ENCODE assay signal across 18 mouse cellular contexts in the genomic region with DNA sequence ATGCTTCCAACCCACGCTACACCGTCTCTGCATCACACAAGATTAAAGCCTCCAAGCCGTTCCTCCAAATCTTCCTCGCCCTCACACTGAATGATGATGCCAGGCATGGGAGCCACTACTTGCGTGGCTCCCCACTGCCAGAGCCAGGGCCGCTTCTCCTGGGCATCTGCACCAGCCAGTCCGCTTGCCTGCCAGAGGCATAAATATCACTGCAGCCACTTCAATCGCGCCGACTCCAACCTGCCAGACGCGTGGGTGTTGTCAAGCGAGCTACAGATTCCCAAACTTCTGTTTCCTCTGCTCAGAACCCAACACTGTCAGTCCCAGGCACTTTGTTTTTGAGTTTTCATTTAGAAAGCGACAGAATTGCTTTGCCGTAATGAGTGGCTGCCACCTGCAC.
DNase-seq lines count a peak whose midpoint lies in the region; ATAC-seq and TF ChIP-seq lines count a peak whose summit lies in the region.
"Had no signal": no experiment of that assay in that cellular context is flagged by ENCODE, and none has a peak within 500 bp of the region (broad histone marks: within the 10 kb centered on the region; RNA-seq: fewer than 3 reads in every experiment).

No protein-coding gene starts in this region.

- peak; percentile 82 to 87 for DNase-seq in frontal cortex, adult 2 months (ENCODE audit: extremely low spot score in 1 of 2, low spot score in 1 of 2)
- peak; percentile 65 to 80 for DNase-seq in layer of hippocampus, adult 18-20 months (ENCODE audit: low spot score in 2 of 2)
- DNase-seq in left cerebral cortex, adult 2 months (ENCODE audit: extremely low spot score in 1 of 2, low spot score in 2 of 2), result peak; percentile 70 to 77
- peak; percentile 78 for DNase-seq in right cerebral cortex, postnatal 25 days
- DNase-seq in thymus, postnatal 25 days, result no peak
- no peak for DNase-seq in spleen, postnatal 36 days (ENCODE audit: low spot score in 2 of 2)
- DNase-seq: adrenal gland, postnatal 36 days; cerebellum, adult 11 months; gastrocnemius, adult 2 months; kidney, postnatal 14 days; lung, adult 2 months; thymus, adult 18-20 months had no signal

- intact Hi-C loops in left cerebral cortex, adult 2 months (cut with DNase I), result no loop called here

- no peaks in the 10 kb centered on the region for H3K4me1 ChIP-seq in midbrain, embryonic 16.5 days (ENCODE audit: control insufficient read depth, insufficient read depth, low read length)
- H3K4me1 ChIP-seq: heart, embryonic 13.5 days; intestine, embryonic 15.5 days; limb, embryonic 15.5 days; midbrain, embryonic 15.5 days had no signal

- no peak for ATAC-seq in midbrain, embryonic 16.5 days
- ATAC-seq: intestine, embryonic 15.5 days; midbrain, embryonic 15.5 days had no signal

- H3K27me3 ChIP-seq in midbrain, embryonic 16.5 days (ENCODE audit: control insufficient read depth, insufficient read depth, low read depth, low read length), result no peaks in the 10 kb centered on the region
- H3K27me3 ChIP-seq: heart, embryonic 13.5 days; intestine, embryonic 15.5 days; limb, embryonic 15.5 days; midbrain, embryonic 15.5 days had no signal

- no peak overlapping the region for H3K9ac ChIP-seq in midbrain, embryonic 16.5 days (ENCODE audit: low read depth, low read length)
- H3K9ac ChIP-seq: heart, embryonic 13.5 days; intestine, embryonic 15.5 days; limb, embryonic 15.5 days; midbrain, embryonic 15.5 days had no signal

- H3K9me3 ChIP-seq in midbrain, embryonic 16.5 days (replicated peaks; ENCODE audit: control insufficient read depth, low read length, poor library complexity, severe bottlenecking), result no peaks in the 10 kb centered on the region
- H3K9me3 ChIP-seq: heart, embryonic 13.5 days; intestine, embryonic 15.5 days; limb, embryonic 15.5 days; midbrain, embryonic 15.5 days had no signal

- 92% methylated on average over 15 of the region's 15 CpGs for WGBS in midbrain, embryonic 16.5 days

- no peak overlapping the region for H3K4me2 ChIP-seq in midbrain, embryonic 16.5 days (ENCODE audit: low read length)
- H3K4me2 ChIP-seq: heart, embryonic 13.5 days; intestine, embryonic 15.5 days; limb, embryonic 15.5 days; midbrain, embryonic 15.5 days had no signal

- no peak overlapping the region for H3K4me3 ChIP-seq in left cerebral cortex, adult 2 months
- H3K4me3 ChIP-seq in midbrain, embryonic 16.5 days (ENCODE audit: low read depth, low read length), result no peak overlapping the region
- H3K4me3 ChIP-seq: gastrocnemius, adult 2 months; heart, embryonic 13.5 days; intestine, embryonic 15.5 days; limb, embryonic 15.5 days; midbrain, embryonic 15.5 days had no signal

- no peak overlapping the region for H3K27ac ChIP-seq in left cerebral cortex, adult 2 months
- H3K27ac ChIP-seq in midbrain, embryonic 16.5 days (ENCODE audit: low read length), result no peak overlapping the region
- H3K27ac ChIP-seq: gastrocnemius, adult 2 months; heart, embryonic 13.5 days; intestine, embryonic 15.5 days; limb, embryonic 15.5 days; macrophage; midbrain, embryonic 15.5 days had no signal

- H3K36me3 ChIP-seq in midbrain, embryonic 16.5 days (ENCODE audit: control insufficient read depth, insufficient read depth, low read length), result no peaks in the 10 kb centered on the region
- H3K36me3 ChIP-seq: heart, embryonic 13.5 days; intestine, embryonic 15.5 days; limb, embryonic 15.5 days; midbrain, embryonic 15.5 days had no signal

- TF ChIP-seq CTCF in left cerebral cortex, adult 2 months (IDR thresholded peaks at IDR 0.05), result no peak

Comparison
In these comparisons a context has a peak if more than half of its experiments do, and no peak if none do; other contexts are left out.
1. DNase-seq: peak in frontal cortex, adult 2 months (2 of 2), layer of hippocampus, adult 18-20 months (2 of 2), left cerebral cortex, adult 2 months (2 of 2) and right cerebral cortex, postnatal 25 days (single experiment); none in thymus, postnatal 25 days (single experiment) and spleen, postnatal 36 days (0 of 2).